Mouse (Mus musculus) spleen, postnatal 10 days (tissue): Measurements from ENCODE around the gene Catsperz.
"Not testable (repeated sequence)": the region's sequence is repeated elsewhere in the genome, so short reads cannot be mapped to it uniquely, and the experiment has no call there.

Experiments
- DNase-seq, 2 experiments: peaks; one replicate each; pipeline ENCODE4 v3.0.0; 2021 to 2022; ENCODE audit warnings: low spot score in 2 of 2

The Catsperz gene

DNA sequence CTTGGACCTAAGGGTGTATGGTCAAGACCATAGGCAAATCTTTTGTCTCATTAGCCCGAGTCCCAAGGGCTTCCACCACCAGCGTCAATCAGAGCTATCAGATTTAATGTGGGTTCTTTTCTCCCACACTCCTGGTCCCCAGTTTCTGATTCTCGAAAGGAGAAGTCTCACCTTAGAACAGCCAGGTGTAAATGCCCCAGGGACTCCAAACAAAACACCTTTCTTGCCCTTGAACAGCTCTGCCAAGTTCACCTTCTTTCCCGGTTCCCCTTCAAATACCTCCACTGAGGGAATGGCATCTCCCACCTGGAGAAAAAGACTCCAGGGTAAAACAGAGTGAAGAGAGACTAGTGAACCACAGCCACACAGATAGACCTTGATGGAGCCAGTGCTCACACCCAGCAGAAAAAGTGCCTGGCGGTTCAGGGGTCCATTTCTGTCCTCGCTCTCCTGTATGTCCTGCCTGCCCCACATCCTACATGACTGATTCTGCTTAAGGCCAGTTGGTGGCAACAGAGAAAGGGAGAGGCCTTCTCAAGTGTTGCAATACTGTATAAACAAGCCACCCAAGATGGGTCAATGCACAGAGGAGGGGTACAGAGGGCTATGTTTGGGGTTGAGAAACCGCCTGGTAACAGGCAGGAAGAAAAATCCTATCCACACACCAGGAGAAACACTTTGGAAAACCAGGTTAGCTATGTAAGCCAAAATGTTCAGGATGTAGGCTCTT, 17.2 kb downstream of the Catsperz start:
- no peak for DNase-seq

GRCm38 (mm10) chr19:6907094-6907493, 18.1 kb downstream of the Catsperz start:
- no peak for DNase-seq

DNA sequence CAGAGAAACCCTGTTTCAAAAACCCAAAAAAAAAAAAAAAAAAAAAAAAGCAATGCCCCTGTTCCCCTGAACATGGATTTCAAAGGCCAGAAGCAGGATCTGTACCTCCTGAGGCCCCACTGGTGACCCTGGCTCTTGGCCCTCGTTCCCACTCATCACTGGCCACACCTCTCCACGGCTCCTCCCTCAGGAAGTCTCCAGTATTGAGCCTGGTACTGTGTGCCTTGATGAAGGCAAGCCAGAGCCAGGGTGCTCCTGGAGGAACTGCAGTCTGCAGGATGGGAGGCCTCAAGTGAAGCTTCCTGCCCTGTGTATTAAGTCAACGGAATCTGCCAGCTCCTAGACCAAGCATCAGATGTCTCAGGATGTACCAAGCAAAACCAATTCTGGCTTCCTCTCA, 19.0 kb downstream of the Catsperz start:
- no peak for DNase-seq

GRCm38 (mm10) chr19:6905498-6906159, 19.6 kb downstream of the Catsperz start:
- DNase-seq, result no peak

DNA sequence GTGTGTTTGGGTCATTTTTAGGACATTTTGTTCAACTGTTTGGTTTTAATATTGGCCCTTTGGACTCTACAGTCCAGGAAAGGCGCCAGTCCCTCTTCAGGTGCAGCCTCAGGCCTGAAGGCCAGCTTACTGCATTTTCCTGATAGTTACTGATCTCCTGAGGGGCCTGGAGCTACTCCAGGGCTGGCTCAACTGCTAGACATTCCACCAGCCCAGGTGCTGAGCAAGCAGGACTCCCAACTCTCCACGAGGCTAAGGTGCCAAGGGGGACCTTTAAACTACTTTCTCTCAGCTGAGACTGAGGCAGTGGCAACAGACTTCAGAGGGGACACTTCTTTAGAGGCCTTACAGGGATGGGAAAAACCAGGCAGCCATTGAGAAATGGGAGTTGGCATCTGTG, 20.3 kb downstream of the Catsperz start:
- no peak for DNase-seq

- no peak for DNase-seq
These were observed 22.1 kb downstream of the Catsperz start for GRCm38 (mm10) chr19:6903031-6903430.

DNA sequence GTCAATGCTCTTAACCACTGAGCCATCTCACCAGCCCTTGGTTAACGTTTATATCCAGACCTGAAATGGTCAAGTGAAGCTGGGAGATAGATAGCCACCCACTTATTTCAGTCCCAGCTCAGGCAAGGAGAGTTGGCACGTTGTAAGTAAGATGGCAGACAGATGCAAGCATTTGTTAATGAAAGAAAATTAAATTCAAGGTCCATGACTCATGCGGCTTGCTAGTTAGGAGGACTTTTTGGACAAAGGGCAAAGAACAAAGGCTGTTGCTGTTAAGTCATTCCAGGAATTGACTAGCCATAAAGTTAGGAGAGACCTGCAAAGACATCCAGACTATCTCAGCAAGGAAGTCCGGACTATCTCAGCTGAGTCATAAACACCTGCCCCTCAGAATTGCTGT, 25.5 kb downstream of the Catsperz start:
- no peak for DNase-seq

- not testable (repeated sequence) for DNase-seq
These were observed 29.4 kb downstream of the Catsperz start for GRCm38 (mm10) chr19:6895608-6896305.

DNA sequence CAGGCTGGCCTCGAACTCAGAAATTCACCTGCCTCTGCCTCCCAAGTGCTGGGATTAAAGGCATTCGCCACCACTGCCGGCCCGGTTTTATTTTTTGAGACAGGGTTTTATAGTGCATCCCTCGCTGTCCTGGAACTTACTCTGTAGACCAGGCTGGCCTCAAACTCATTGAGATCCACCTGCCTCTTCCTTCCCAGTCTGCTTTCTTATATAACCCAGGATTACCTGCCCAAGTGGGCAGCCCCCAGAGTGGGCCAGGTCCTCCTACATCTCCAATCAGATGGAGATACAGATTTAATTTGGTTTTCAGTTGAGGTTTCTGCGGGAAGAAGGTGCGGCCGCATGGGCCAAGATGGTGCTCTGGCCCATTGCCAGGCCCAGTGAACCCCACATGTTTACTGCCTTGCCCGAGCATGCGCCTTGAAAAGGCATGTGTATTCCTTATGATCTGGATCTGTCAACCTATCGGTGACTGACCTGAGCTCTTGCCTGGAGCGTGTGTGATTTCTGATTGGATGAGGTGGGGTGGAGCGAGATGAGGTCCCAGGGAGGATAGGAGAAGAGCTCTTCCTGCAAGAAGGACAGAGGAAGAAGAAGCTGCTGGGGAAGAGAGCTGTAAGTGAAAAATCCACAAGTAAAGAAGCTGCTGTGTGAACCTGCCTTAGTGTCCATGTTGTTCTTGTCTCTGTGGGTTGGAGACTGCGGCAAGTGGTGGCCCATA, 31.3 kb downstream of the Catsperz start:
- DNase-seq, result no peak

- DNase-seq, result no peak
These were observed 32.7 kb downstream of the Catsperz start for GRCm38 (mm10) chr19:6892512-6892911.

DNA sequence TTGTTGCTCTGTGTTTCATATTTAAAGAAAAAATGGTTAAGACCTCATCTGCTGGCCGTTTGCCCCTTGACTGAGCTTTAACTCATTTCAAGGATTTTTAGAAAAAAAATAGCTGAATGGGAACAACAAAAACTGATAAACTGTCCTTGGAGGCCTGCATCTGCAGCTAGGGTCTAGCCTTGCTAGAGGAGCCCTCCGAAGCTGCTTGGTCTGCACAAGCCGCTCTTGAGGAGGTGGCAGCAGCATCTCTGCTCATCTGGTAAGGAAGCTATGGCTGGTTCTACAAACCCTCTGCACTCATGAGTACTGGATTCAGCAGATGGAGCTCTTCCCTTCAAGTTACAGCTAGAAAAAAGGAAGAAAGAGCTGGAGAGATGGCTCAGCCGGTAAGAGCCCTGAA, 47.2 kb downstream of the Catsperz start:
- DNase-seq, result no peak

DNA sequence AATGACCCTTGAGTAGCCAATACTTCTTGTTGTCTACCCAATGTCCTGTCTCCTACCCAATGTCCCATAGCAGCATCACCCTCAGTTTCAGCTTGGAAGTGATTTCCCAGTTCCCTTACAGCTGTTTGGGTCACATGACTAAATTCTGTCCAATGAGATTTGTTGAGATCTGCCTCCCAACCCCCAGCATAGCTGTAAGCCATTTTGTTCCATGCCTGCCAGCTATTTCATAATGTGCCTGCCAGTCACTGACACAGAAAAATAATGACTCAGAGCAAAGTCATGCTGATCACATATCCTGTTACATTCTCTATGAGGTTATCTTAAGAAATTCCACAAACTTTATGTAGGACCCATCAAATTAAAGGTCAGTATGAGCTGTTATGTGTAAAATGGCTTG, 48.4 kb downstream of the Catsperz start:
- DNase-seq, result no peak

GRCm38 (mm10) chr19:6875834-6876233, 49.3 kb downstream of the Catsperz start:
- no peak for DNase-seq

DNA sequence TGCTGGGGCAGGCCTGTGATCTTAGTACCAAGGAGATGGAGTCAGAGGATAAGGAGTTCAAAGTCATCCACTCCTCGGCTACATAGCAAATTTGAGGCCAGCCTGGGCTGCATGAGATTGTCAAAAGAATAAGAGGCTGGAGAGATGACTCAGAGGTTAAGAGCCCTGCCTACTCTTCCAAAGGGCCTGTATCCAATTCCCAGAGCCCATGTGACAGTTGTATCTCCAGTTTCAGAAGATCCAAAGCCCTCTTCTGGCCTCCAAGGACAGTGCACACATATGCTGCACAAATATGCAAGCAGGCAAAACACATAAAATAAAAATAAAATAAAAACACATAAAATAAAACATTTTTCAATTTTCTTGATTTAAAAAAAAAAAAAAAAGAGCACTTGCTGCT, 50.9 kb downstream of the Catsperz start:
- no peak for DNase-seq

DNA sequence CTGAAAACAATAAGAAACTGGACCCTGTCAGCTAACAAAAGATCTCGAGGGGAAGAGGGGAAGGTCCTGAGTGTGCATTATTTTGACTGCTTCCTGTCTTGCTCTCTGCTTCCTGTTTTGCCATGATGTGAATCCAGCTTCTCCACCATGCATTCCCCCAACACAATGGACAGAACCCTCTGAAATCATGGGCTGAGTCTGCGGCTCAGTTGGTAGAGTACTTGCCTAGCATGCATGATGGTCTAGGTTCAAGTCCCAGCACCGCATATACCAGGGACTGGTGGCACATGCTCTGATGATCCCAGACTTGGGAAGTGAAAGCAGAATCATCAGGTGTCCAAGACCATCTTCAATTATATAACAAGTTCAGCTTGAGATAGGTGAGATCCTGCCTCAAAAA, 52.5 kb downstream of the Catsperz start:
- DNase-seq, result no peak
